Mouse (Mus musculus): ENCODE measurements at regions not wholly inside any gene's neighbourhood (a gene's known extent, or its start where the extent isn't known, plus 50 kb on each side); places are given as distances from the start of the nearest gene placed in this dataset.
"Not testable (repeated sequence)": the region's sequence is repeated elsewhere in the genome, so short reads cannot be mapped to it uniquely, and the experiment has no call there.

GRCm38 (mm10) chr9:8731141-8731540 is 168.5 kb upstream of the Pgr start:
- DNase-seq (no peak), ATAC-seq (no peak)
- no peaks in the 10 kb centered on the region for H3K27me3 ChIP-seq (ENCODE audit: insufficient read depth, low read length)
- H3K9me3 ChIP-seq (ENCODE audit: low read length): no peaks in the 10 kb centered on the region
- no peak overlapping the region for H3K4me2 ChIP-seq (ENCODE audit: low read depth)
- no peaks in the 10 kb centered on the region for H3K36me3 ChIP-seq (ENCODE audit: insufficient read depth)
- TF ChIP-seq CTCF (IDR thresholded peaks at IDR 0.05; ENCODE audit: low read depth): no peak
- WGBS: 96% methylated on average over 1 of the region's 1 CpGs
- no peak overlapping the region for H3K27ac ChIP-seq (ENCODE audit: low read depth, low read length)
- H3K4me3 ChIP-seq (ENCODE audit: low read depth, low read length): no peak overlapping the region
- H3K4me1 ChIP-seq (ENCODE audit: insufficient read depth): no peaks in the 10 kb centered on the region
- no peak overlapping the region for H3K9ac ChIP-seq

- no peaks in the 10 kb centered on the region for H3K9me3 ChIP-seq (ENCODE audit: low read length)
- no peak overlapping the region for H3K4me2 ChIP-seq (ENCODE audit: low read depth)
- no peaks in the 10 kb centered on the region for H3K27me3 ChIP-seq (ENCODE audit: insufficient read depth, low read length)
- DNase-seq (no peak), ATAC-seq (no peak)
- no peak overlapping the region for H3K9ac ChIP-seq
- H3K36me3 ChIP-seq (ENCODE audit: insufficient read depth): no peaks in the 10 kb centered on the region
- no peaks in the 10 kb centered on the region for H3K4me1 ChIP-seq (ENCODE audit: insufficient read depth)
- no peak for TF ChIP-seq CTCF (IDR thresholded peaks at IDR 0.05; ENCODE audit: low read depth)
- no peak overlapping the region for H3K4me3 ChIP-seq (ENCODE audit: low read depth, low read length)
- H3K27ac ChIP-seq (ENCODE audit: low read depth, low read length): no peak overlapping the region
Measured at GRCm38 (mm10) chr9:8733485-8733884, 166.1 kb upstream of the Pgr start.

GRCm38 (mm10) chr9:8740190-8740589 is 159.4 kb upstream of the Pgr start:
- no peaks in the 10 kb centered on the region for H3K9me3 ChIP-seq (ENCODE audit: low read length)
- ATAC-seq: no peak
- H3K4me2 ChIP-seq (ENCODE audit: low read depth): no peak overlapping the region
- H3K27me3 ChIP-seq (ENCODE audit: insufficient read depth, low read length): no peaks in the 10 kb centered on the region
- no peak for DNase-seq
- 55% methylated on average over 1 of the region's 1 CpGs for WGBS
- no peak overlapping the region for H3K27ac ChIP-seq (ENCODE audit: low read depth, low read length)
- H3K9ac ChIP-seq: no peak overlapping the region
- H3K4me1 ChIP-seq (ENCODE audit: insufficient read depth): no peaks in the 10 kb centered on the region
- no peak for TF ChIP-seq CTCF (IDR thresholded peaks at IDR 0.05; ENCODE audit: low read depth)
- H3K4me3 ChIP-seq (ENCODE audit: low read depth, low read length): no peak overlapping the region
- no peaks in the 10 kb centered on the region for H3K36me3 ChIP-seq (ENCODE audit: insufficient read depth)

- DNase-seq: no peak
- H3K36me3 ChIP-seq (ENCODE audit: insufficient read depth): no peaks in the 10 kb centered on the region
- H3K27ac ChIP-seq (ENCODE audit: low read depth, low read length): no peak overlapping the region
- H3K9ac ChIP-seq: no peak overlapping the region
- no peaks in the 10 kb centered on the region for H3K9me3 ChIP-seq (ENCODE audit: low read length)
- no peaks in the 10 kb centered on the region for H3K4me1 ChIP-seq (ENCODE audit: insufficient read depth)
- no peak overlapping the region for H3K4me3 ChIP-seq (ENCODE audit: low read depth, low read length)
- WGBS: 82% methylated on average over 2 of the region's 2 CpGs
- no peaks in the 10 kb centered on the region for H3K27me3 ChIP-seq (ENCODE audit: insufficient read depth, low read length)
- ATAC-seq: no peak
- no peak for TF ChIP-seq CTCF (IDR thresholded peaks at IDR 0.05; ENCODE audit: low read depth)
- H3K4me2 ChIP-seq (ENCODE audit: low read depth): no peak overlapping the region
Measured at GRCm38 (mm10) chr9:8749878-8750277, 149.8 kb upstream of the Pgr start.

- no peaks in the 10 kb centered on the region for H3K27me3 ChIP-seq (ENCODE audit: insufficient read depth, low read length)
- TF ChIP-seq CTCF (IDR thresholded peaks at IDR 0.05; ENCODE audit: low read depth): no peak
- DNase-seq (peak; percentile 3), ATAC-seq (no peak)
- H3K36me3 ChIP-seq (ENCODE audit: insufficient read depth): no peaks in the 10 kb centered on the region
- WGBS: 50% methylated on average over 1 of the region's 1 CpGs
- no peak overlapping the region for H3K4me2 ChIP-seq (ENCODE audit: low read depth)
- H3K4me3 ChIP-seq (ENCODE audit: low read depth, low read length): no peak overlapping the region
- H3K27ac ChIP-seq (ENCODE audit: low read depth, low read length): no peak overlapping the region
- no peaks in the 10 kb centered on the region for H3K9me3 ChIP-seq (ENCODE audit: low read length)
- no peaks in the 10 kb centered on the region for H3K4me1 ChIP-seq (ENCODE audit: insufficient read depth)
- no peak overlapping the region for H3K9ac ChIP-seq
Measured at GRCm38 (mm10) chr9:8760876-8761275, 138.8 kb upstream of the Pgr start.

GRCm38 (mm10) chr9:8769398-8769797 is 130.2 kb upstream of the Pgr start:
- ATAC-seq; H3K9me3 ChIP-seq (ENCODE audit: low read length); H3K27me3 ChIP-seq (ENCODE audit: insufficient read depth, low read length); DNase-seq; H3K9ac ChIP-seq; H3K4me2 ChIP-seq (ENCODE audit: low read depth); H3K4me1 ChIP-seq (ENCODE audit: insufficient read depth); H3K4me3 ChIP-seq (ENCODE audit: low read depth, low read length); H3K36me3 ChIP-seq (ENCODE audit: insufficient read depth); H3K27ac ChIP-seq (ENCODE audit: low read depth, low read length): not testable (repeated sequence)

GRCm38 (mm10) chr9:8769996-8770395 is 129.6 kb upstream of the Pgr start:
- no peaks in the 10 kb centered on the region for H3K9me3 ChIP-seq (ENCODE audit: low read length)
- no peak overlapping the region for H3K27ac ChIP-seq (ENCODE audit: low read depth, low read length)
- no peak overlapping the region for H3K4me3 ChIP-seq (ENCODE audit: low read depth, low read length)
- WGBS: 13% methylated on average over 4 of the region's 4 CpGs
- H3K27me3 ChIP-seq (ENCODE audit: insufficient read depth, low read length): no peaks in the 10 kb centered on the region
- no peak for TF ChIP-seq CTCF (IDR thresholded peaks at IDR 0.05; ENCODE audit: low read depth)
- no peak for DNase-seq
- no peak overlapping the region for H3K9ac ChIP-seq
- no peaks in the 10 kb centered on the region for H3K36me3 ChIP-seq (ENCODE audit: insufficient read depth)
- ATAC-seq: no peak
- H3K4me1 ChIP-seq (ENCODE audit: insufficient read depth): no peaks in the 10 kb centered on the region
- no peak overlapping the region for H3K4me2 ChIP-seq (ENCODE audit: low read depth)

GRCm38 (mm10) chr9:8781336-8781735 is 118.3 kb upstream of the Pgr start:
- not testable (repeated sequence) for H3K9ac ChIP-seq; H3K27me3 ChIP-seq (ENCODE audit: insufficient read depth, low read length); ATAC-seq; H3K4me3 ChIP-seq (ENCODE audit: low read depth, low read length); H3K4me1 ChIP-seq (ENCODE audit: insufficient read depth); H3K4me2 ChIP-seq (ENCODE audit: low read depth); H3K27ac ChIP-seq (ENCODE audit: low read depth, low read length); H3K36me3 ChIP-seq (ENCODE audit: insufficient read depth); H3K9me3 ChIP-seq (ENCODE audit: low read length)
- DNase-seq: peak; percentile 1
- 64% methylated on average over 3 of the region's 3 CpGs for WGBS

Measured in forebrain, postnatal 0 days (tissue).